Mouse (Mus musculus) lung, embryonic 14.5 days (tissue): ENCODE data around the gene Sys1. TPM values are rescaled to one million over a fixed set of nuclear protein-coding genes. Genes with fewer than 3 reads are reported as not detected.

Source experiments
- ATAC-seq: fragments of 200-750 bp; cut with Nextera tagmentation; 2 replicates; pipeline ENCODE4 v1.8.0; 2017; ENCODE audit warnings: mild to moderate bottlenecking, moderate TSS enrichment, moderate library complexity; ENCODE audit not compliant: insufficient read depth
- DNase-seq: peaks from one replicate; pipeline ENCODE4 v3.0.0-alpha.2; 2015
- H3K27ac ChIP-seq: fragments of 300-500 bp; sonication (generic); 2 replicates; pipeline ENCODE4 v1.5.1; 2014; ENCODE audit warnings: low read depth, mild to moderate bottlenecking, moderate library complexity
- H3K27me3 ChIP-seq: fragments of 300-500 bp; sonication (generic); 2 replicates; pipeline ENCODE4 v1.6.1; 2014; ENCODE audit warnings: low read length, control low read depth; ENCODE audit not compliant: insufficient read depth
- H3K36me3 ChIP-seq: fragments of 300-500 bp; sonication (generic); 2 replicates; pipeline ENCODE4 v1.6.1; 2014; ENCODE audit warnings: control low read depth; ENCODE audit not compliant: insufficient read depth
- H3K4me1 ChIP-seq: fragments of 300-500 bp; sonication (generic); 2 replicates; pipeline ENCODE4 v1.6.1; 2014; ENCODE audit warnings: antibody characterized with exemption, control low read depth; ENCODE audit not compliant: insufficient read depth
- H3K4me2 ChIP-seq: fragments of 300-500 bp; sonication (generic); 2 replicates; pipeline ENCODE4 v1.6.1; 2014; ENCODE audit warnings: mild to moderate bottlenecking
- H3K4me3 ChIP-seq: fragments of 300-500 bp; sonication (generic); 2 replicates; pipeline ENCODE4 v1.5.1; 2014; ENCODE audit warnings: low read depth, low read length
- H3K9ac ChIP-seq: fragments of 300-500 bp; sonication (generic); 2 replicates; pipeline ENCODE4 v1.6.1; 2014
- H3K9me3 ChIP-seq: fragments of 300-500 bp; sonication (generic); 2 replicates; pipeline ENCODE4 v1.6.1; 2016; ENCODE audit warnings: low read depth, low read length, control low read depth
- CTCF ChIP-seq: IDR thresholded peaks from 2 replicates; pipeline ENCODE4 v1.5.1; 2016; ENCODE audit warnings: antibody characterized with exemption, low read depth
- WGBS: fragments of 180-500 bp; shearing (Covaris S2); extraction: QIAGEN DNeasy Blood & Tissue Kit; methylation state at CpG from one replicate; pipeline ENCODE4 v1.1.7; 2014; 5-methylcytosine and 5-hydroxymethylcytosine counted together
- polyA plus RNA-seq: library from polyadenylated mRNA; unstranded; fragments of >200 nt; fragmentation: Nextera tagmentation; extraction: Ambion mirVana; gene quantifications from 2 replicates; pipeline ENCODE4 v1.2.1, GENCODE M21; 2014

The Sys1 gene
- polyA plus RNA-seq, 1 experiment from 2014 or later: 68.7 TPM

- Histone ChIP-seq H3K27ac (no peak overlapping the region), H3K4me1 (peaks cover 45% of the 10 kb centered on the region), H3K36me3 (no peaks in the 10 kb centered on the region), H3K9ac (no peak overlapping the region), H3K27me3 (no peaks in the 10 kb centered on the region), H3K9me3 (no peaks in the 10 kb centered on the region), H3K4me3 (no peak overlapping the region), H3K4me2 (peak overlapping the region; percentile 25; the same call in 1 of the 2 replicates)
- 28% methylated on average over 8 of the region's 8 CpGs for WGBS
- ATAC-seq (no peak), DNase-seq (no peak)
- no peak for TF ChIP-seq CTCF
Observed at GRCm38 (mm10) chr2:164438257-164438656, 18.5 kb upstream of the Sys1 start.

- peaks cover 43% of the 10 kb centered on the region for H3K4me1 ChIP-seq
- ATAC-seq: no peak
- no peak overlapping the region for H3K9ac ChIP-seq
- DNase-seq: no peak
- no peak for TF ChIP-seq CTCF
- WGBS: 45% methylated on average over 3 of the region's 3 CpGs
- peak overlapping the region; percentile 25; the same call in 1 of the 2 replicates for H3K4me2 ChIP-seq
- H3K4me3 ChIP-seq: no peak overlapping the region
- no peaks in the 10 kb centered on the region for H3K36me3 ChIP-seq
- H3K27me3 ChIP-seq: no peaks in the 10 kb centered on the region
- no peak overlapping the region for H3K27ac ChIP-seq
- H3K9me3 ChIP-seq: no peaks in the 10 kb centered on the region
Observed at GRCm38 (mm10) chr2:164439001-164439421, 17.8 kb upstream of the Sys1 start.

GRCm38 (mm10) chr2:164440314-164440713 lies 16.4 kb upstream of the Sys1 start:
- H3K4me3 ChIP-seq: 0 out of 2 replicates have a peak overlapping the region, but pooled peaks have one; percentile 70
- H3K4me2 ChIP-seq: peak overlapping the region; percentile 87
- no peaks in the 10 kb centered on the region for H3K9me3 ChIP-seq
- ATAC-seq (peak; percentile 35), DNase-seq (peak; percentile 73)
- H3K27me3 ChIP-seq: no peaks in the 10 kb centered on the region
- 55% methylated on average over 5 of the region's 5 CpGs for whole genome bisulfite sequencing
- no peaks in the 10 kb centered on the region for H3K36me3 ChIP-seq
- H3K27ac ChIP-seq: no peak overlapping the region
- peaks cover 37% of the 10 kb centered on the region for H3K4me1 ChIP-seq
- H3K9ac ChIP-seq: no peak overlapping the region
- TF ChIP-seq CTCF: no peak

GRCm38 (mm10) chr2:164441155-164441554 lies 15.6 kb upstream of the Sys1 start:
- 0 out of 2 replicates have a peak overlapping the region, but pooled peaks have one; percentile 33 for H3K27ac ChIP-seq
- peaks cover 36% of the 10 kb centered on the region for H3K4me1 ChIP-seq
- H3K36me3 ChIP-seq: no peaks in the 10 kb centered on the region
- no peak for ATAC-seq
- H3K9me3 ChIP-seq: no peaks in the 10 kb centered on the region
- peak overlapping the region; percentile 70 for H3K4me3 ChIP-seq
- peak overlapping the region; percentile 87 for H3K4me2 ChIP-seq
- no peak for DNase-seq
- WGBS: 31% methylated on average over 8 of the region's 8 CpGs
- H3K27me3 ChIP-seq: no peaks in the 10 kb centered on the region
- H3K9ac ChIP-seq: peak overlapping the region; percentile 34; the same call in 1 of the 2 replicates
- no peak for TF ChIP-seq CTCF

- no peaks in the 10 kb centered on the region for H3K9me3 ChIP-seq
- peak overlapping the region; percentile 80 for H3K9ac ChIP-seq
- H3K27me3 ChIP-seq: no peaks in the 10 kb centered on the region
- 33% methylated on average over 7 of the region's 7 CpGs for WGBS
- peak overlapping the region; percentile 70 for H3K4me3 ChIP-seq
- no peaks in the 10 kb centered on the region for H3K36me3 ChIP-seq
- H3K4me1 ChIP-seq: peaks cover 31% of the 10 kb centered on the region
- no peak for TF ChIP-seq CTCF
- ATAC-seq (no peak), DNase-seq (no peak)
- peak overlapping the region; percentile 87 for H3K4me2 ChIP-seq
- no peak overlapping the region for H3K27ac ChIP-seq
Observed at GRCm38 (mm10) chr2:164441731-164442130, 15.0 kb upstream of the Sys1 start.

- H3K27ac ChIP-seq: peak overlapping the region; percentile 60; the same call in 1 of the 2 replicates
- no peaks in the 10 kb centered on the region for H3K9me3 ChIP-seq
- DNase-seq: peak; percentile 59
- no peak for TF ChIP-seq CTCF
- H3K36me3 ChIP-seq: no peaks in the 10 kb centered on the region
- peak overlapping the region; percentile 87 for H3K4me2 ChIP-seq
- peak overlapping the region; percentile 70 for H3K4me3 ChIP-seq
- peaks cover 24% of the 10 kb centered on the region for H3K4me1 ChIP-seq
- ATAC-seq: peak; percentile 57
- H3K27me3 ChIP-seq: no peaks in the 10 kb centered on the region
- peak overlapping the region; percentile 80 for H3K9ac ChIP-seq
- WGBS: 3% methylated on average over 29 of the region's 29 CpGs
Observed at GRCm38 (mm10) chr2:164442315-164443050, 14.3 kb upstream of the Sys1 start.

DNA sequence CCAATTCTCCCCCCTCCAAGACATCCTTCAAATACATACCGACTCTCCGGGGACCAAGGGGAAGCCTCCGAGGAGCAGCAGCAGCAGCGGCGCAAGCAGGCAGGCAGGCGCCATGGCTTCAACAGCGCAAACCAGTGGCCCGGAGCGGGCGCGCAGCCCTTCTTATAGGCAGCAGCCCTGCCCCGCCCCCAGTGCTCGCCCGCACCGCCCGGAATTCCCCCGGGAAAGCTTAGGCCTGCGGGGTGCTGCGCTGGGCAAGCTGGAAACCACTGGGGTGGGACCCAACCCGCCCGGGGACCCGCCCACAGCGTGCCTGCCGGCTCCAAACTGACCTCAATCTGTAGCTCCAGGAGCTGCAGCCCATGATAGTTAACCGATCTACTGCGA lies 13.7 kb upstream of the Sys1 start:
- peak; percentile 39; the same call in 1 of the 2 replicates for TF ChIP-seq CTCF
- Histone ChIP-seq H3K4me1 (peaks cover 20% of the 10 kb centered on the region), H3K9ac (peak overlapping the region; percentile 80), H3K9me3 (no peaks in the 10 kb centered on the region), H3K36me3 (no peaks in the 10 kb centered on the region), H3K4me3 (peak overlapping the region; percentile 70), H3K27ac (peak overlapping the region; percentile 60; the same call in 1 of the 2 replicates), H3K4me2 (peak overlapping the region; percentile 87), H3K27me3 (no peaks in the 10 kb centered on the region)
- 0% methylated on average over 26 of the region's 26 CpGs for WGBS
- DNase-seq (peak; percentile 92), ATAC-seq (peak; percentile 93)
